Mouse (Mus musculus) gastrocnemius, adult 18-20 months (tissue): ENCODE data around the gene Abtb1. TPM values are rescaled to one million over a fixed set of nuclear protein-coding genes. Genes with fewer than 3 reads are reported as not detected.

Source experiments
- DNase-seq: peaks from one replicate; pipeline ENCODE4 v3.0.0; 2021; ENCODE audit warnings: low spot score
- total RNA-seq, 2 experiments: library from RNA; stranded (reverse); gene quantifications; 2 replicates each; pipeline ENCODE4 v1.2.3; 2021

Gene Abtb1
- total RNA-seq, 2 experiments from 2014 or later, result 20.6 to 23.2 TPM

- no peak for DNase-seq
Measured at GRCm38 (mm10) chr6:88830112-88830702, 11.6 kb downstream of the Abtb1 start.

- DNase-seq, result no peak
Measured at GRCm38 (mm10) chr6:88829579-88829978, 12.2 kb downstream of the Abtb1 start.

- no peak for DNase-seq
Measured at GRCm38 (mm10) chr6:88828206-88829009, 13.4 kb downstream of the Abtb1 start.

GRCm38 (mm10) chr6:88827395-88828205 lies 14.2 kb downstream of the Abtb1 start:
- no peak for DNase-seq

- DNase-seq, result no peak
Measured at GRCm38 (mm10) chr6:88826965-88827364, 14.8 kb downstream of the Abtb1 start.

DNA sequence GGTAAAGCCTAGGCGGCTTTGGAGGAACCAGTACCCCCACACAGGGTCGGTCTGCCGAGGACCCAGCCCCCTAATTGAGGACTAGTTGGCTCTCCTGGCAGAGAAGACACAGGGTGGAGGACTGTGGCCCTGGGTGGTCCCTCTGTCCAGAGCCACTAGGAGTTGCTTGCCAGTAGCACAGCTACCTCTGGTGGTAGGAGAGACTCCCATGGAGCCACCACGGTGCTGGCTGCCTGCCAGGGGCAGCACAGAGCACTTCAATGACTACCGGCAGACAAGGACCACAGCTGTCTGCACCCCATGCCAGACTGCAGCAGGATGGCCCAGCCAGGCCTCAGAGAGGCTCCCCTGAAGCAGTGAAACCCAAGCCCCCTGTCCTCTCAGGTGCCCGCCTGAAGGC lies 15.2 kb downstream of the Abtb1 start:
- DNase-seq, result peak; percentile 61

DNA sequence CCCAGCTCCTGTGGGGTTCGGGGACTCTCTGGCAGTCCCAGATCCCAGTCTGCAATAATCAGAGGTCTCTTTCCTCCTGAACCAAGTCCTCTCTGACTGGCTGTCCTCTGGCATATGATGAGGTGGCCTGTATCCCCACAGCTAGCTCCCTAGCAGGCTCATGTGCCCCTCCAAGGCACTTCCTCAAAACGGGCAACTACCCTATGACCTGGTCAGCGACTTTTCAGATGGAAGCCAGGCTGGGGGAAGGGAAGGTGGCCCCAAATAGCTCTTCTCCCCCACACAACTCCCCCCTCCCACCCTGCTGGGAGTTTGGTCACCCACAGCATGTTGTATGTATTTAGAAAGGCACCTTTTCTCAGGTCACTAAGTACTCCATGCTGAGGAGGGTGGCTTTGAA lies 15.7 kb downstream of the Abtb1 start:
- DNase-seq, result no peak

DNA sequence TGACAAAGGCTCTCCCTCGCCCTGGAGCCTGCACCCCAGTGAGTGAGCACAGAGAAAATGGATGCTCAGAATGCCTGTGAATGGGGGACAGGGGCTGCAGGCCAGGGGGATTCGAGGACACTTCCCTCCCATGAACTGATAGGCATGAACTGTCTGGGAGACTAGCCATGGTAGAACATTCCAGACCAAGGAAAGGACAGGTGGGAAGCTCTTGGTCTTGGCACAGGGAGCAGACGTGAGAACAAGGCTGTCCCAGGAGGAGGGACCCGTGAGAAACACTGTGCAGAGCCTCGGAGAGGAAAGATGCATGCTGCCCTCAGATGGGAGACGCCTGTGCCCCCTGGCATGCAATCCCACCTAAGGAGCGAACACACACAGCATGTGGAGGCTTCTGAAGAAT lies 17.6 kb downstream of the Abtb1 start:
- DNase-seq, result no peak

DNA sequence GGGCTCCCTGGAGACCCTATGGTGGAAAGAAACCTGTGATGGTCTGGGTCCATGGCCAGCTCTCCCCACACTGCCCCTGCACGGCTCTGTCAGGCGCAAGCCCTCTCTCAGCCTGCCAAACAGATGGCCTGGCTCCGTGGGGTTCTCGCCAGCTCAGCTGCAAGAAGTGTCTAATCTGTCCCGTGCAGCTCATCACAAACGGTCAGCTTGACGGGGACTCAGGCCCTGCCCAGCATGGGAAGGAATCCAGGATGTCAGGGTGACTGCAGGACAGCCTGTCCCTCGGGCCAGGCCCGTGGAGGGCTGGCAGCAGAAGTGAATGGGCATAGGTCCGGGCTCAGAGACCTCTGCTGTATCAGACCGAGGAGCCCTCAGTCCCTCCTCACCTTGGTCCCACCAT lies 19.9 kb downstream of the Abtb1 start:
- DNase-seq, result peak; percentile 72

GRCm38 (mm10) chr6:88821294-88821693 lies 20.5 kb downstream of the Abtb1 start:
- DNase-seq, result no peak

- DNase-seq, result no peak
Measured at GRCm38 (mm10) chr6:88820853-88821252, 20.9 kb downstream of the Abtb1 start.

GRCm38 (mm10) chr6:88816913-88817312 lies 24.9 kb downstream of the Abtb1 start:
- no peak for DNase-seq

DNA sequence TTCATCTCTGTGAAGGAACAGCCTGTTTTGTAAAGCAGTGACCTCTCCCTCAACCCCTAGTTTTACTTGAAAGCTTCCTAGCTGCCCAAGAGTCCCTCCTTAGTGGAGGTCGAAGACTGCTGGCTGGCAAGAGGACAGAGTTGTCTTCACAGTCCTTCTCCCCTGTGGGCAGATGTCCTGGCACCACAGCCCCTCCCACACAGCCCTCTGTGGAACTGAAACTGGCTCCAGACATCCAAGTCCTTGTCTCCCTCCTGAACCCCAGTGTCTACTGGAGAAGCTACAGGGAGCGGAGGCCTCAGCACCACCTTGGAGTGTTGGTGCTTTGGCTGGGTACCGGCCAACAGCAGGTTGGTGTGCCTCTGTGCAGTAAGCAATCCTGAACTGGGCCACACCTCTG lies 26.3 kb downstream of the Abtb1 start:
- no peak for DNase-seq

DNA sequence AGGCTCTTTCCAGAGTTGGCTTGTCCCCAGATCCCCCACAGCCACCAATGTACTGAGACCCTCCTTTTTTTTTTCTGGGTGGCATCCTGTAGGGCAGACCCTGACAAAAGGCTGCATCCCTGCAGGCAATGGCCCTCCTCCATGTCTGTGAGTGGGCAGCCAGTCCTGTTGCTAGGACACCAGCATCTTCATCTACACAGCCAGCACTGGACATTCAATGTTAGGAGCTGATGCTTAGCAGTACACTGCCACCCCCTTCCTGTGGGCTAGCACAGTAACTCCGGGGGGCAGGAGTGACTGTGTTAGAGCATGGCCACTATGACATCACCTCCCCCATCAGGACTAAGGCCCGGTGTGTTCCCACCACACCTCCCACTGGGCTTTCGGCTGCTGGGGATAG lies 26.7 kb downstream of the Abtb1 start:
- no peak for DNase-seq

- DNase-seq, result no peak
Measured at GRCm38 (mm10) chr6:88813832-88814231, 28.0 kb downstream of the Abtb1 start.

GRCm38 (mm10) chr6:88812886-88813285 lies 28.9 kb downstream of the Abtb1 start:
- DNase-seq, result peak; percentile 50

- DNase-seq, result no peak
Measured at GRCm38 (mm10) chr6:88811880-88812400, 29.8 kb downstream of the Abtb1 start.

- DNase-seq, result no peak
Measured at GRCm38 (mm10) chr6:88811396-88811795, 30.4 kb downstream of the Abtb1 start.

GRCm38 (mm10) chr6:88810291-88810690 lies 31.5 kb downstream of the Abtb1 start:
- DNase-seq, result no peak

DNA sequence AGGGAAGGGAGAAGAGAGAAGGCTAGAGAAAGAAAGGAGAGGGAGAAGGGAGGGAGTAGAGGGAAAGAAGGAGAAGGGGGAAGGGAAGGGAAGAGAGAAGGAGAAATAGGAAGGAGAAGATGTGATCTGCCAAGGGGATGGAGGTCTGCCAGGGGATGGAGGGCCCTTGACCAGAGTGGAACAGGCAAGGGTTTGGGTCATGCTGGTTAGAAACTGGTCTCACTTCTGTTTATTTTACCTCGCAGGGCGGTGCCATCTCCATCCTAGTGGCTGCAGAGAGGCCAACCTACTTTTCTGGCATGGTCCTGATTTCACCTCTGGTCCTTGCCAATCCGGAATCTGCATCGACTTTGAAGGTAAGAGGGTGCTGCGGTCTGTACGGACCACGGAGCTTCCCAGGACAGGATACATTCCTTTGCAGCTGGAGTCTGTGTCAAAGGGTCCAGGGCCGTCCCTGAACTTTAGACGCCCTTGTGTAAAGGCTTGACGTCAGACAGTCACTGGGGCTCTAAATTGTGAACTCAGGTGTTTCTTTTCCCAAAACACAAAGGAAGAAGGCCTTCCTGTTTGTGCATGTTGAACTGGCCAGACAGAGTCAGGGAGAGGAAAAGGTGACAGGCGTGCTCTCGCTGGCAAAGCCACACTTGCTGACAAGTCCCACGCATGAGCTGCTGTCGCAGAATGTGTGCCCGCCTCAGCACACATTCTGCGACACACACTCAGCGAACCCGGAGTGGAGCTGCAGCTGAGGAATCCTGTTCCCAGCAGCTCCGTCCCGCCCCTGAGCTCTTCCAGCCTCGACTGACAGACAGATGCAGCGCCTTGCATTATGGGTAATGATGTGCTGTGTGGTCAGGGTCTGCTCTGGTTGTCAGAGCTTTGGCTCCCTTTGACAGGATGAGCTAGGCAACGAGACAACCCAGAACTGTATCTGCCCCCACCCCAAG lies 32.4 kb downstream of the Abtb1 start:
- no peak for DNase-seq
